Mouse (Mus musculus) spleen, adult 2 months (tissue): Measurements from ENCODE around the gene Gpr39.

Experiments used
- CTCF ChIP-seq: fragments of 200-500 bp; IDR thresholded peaks from 2 replicates; pipeline ENCODE4 v1.5.1; 2011; ENCODE audit warnings: mild to moderate bottlenecking, inconsistent platforms; ENCODE audit not compliant: insufficient read depth, insufficient read length, insufficient replicate concordance; ENCODE audit errors: extremely low read depth
- POLR2A ChIP-seq: fragments of 200-500 bp; IDR thresholded peaks from 2 replicates; pipeline ENCODE4 v1.6.1; 2011; ENCODE audit warnings: low read depth, low read length, inconsistent platforms

DNA sequence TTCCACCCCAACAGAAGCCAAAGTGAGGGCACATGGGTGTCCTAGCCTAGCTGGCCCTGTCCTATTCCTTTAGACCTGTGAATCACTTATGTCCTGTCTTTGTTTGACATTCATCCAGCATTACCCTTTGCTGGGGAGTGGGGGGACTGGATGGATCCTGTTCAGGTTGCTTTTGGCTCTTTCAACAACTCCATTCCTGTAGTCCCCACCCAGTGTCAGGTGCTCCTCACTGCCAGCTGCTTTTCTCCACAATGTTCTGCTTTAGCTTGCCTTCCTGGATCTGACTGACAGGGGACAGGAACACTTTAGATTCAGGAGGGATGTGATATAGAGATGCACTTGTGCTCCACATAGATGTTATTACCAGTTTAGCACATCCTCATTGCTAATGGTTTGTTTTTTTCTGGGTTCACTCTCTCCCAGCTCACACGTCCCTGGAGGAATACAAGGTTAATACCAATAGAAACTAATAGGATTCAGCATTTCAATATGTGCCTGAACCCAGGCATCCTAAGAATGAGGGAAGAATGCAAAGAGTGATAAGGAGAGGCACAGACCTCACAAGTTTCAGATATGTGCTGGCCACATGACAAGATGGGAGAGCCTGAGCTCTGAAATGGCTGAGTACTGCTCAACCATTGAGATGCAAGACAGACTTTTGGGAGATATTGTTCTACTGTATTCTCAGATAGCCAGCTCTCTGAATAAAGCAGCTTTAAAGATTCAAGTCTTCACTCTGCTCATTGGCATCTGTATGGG is 23.8 kb upstream of the Gpr39 start:
- no peak for TF ChIP-seq POLR2A
- TF ChIP-seq CTCF = no peak
